Mouse (Mus musculus) intestine, embryonic 15.5 days (tissue): ENCODE results near the gene Hist1h4m. TPM values are rescaled to one million over a fixed set of nuclear protein-coding genes. Genes with fewer than 3 reads are reported as not detected.
A peak's percentile ranks its signal among the peaks of the same experiment; 100 is the strongest.
"Not testable (repeated sequence)": the region's sequence is repeated elsewhere in the genome, so short reads cannot be mapped to it uniquely, and the experiment has no call there.

Source experiments
- ATAC-seq: fragments of 200-750 bp; cut with Nextera tagmentation; 2 replicates; pipeline ENCODE4 v1.8.0; 2017; ENCODE audit warnings: moderate TSS enrichment, moderate library complexity
- H3K27ac ChIP-seq: fragments of 300-500 bp; sonication (generic); 2 replicates; pipeline ENCODE4 v1.5.1; 2015; ENCODE audit warnings: mild to moderate bottlenecking, inconsistent platforms
- H3K27me3 ChIP-seq: fragments of 300-500 bp; sonication (generic); replicated peaks from 2 replicates; pipeline ENCODE4 v1.6.1; 2015; ENCODE audit warnings: inconsistent platforms
- H3K36me3 ChIP-seq: fragments of 300-500 bp; sonication (generic); 2 replicates; pipeline ENCODE4 v1.6.1; 2015; ENCODE audit warnings: inconsistent platforms
- H3K4me1 ChIP-seq: fragments of 300-500 bp; sonication (generic); replicated peaks from 2 replicates; pipeline ENCODE4 v1.6.1; 2015; ENCODE audit warnings: inconsistent platforms
- H3K4me2 ChIP-seq: fragments of 300-500 bp; sonication (generic); replicated peaks from 2 replicates; pipeline ENCODE4 v1.6.1; 2015; ENCODE audit warnings: mild to moderate bottlenecking, inconsistent platforms
- H3K4me3 ChIP-seq: fragments of 300-500 bp; sonication (generic); replicated peaks from 2 replicates; pipeline ENCODE4 v1.5.1; 2015; ENCODE audit warnings: inconsistent platforms
- H3K9ac ChIP-seq: fragments of 300-500 bp; sonication (generic); 2 replicates; pipeline ENCODE4 v1.6.1; 2015; ENCODE audit warnings: inconsistent platforms
- H3K9me3 ChIP-seq: fragments of 300-500 bp; sonication (generic); 2 replicates; pipeline ENCODE4 v1.6.1; 2016; ENCODE audit warnings: inconsistent platforms
- WGBS: fragments of 180-500 bp; shearing (Covaris S2); methylation state at CpG from one replicate; pipeline ENCODE4 v1.1.7; 2015; 5-methylcytosine and 5-hydroxymethylcytosine counted together
- polyA plus RNA-seq: library from polyadenylated mRNA; unstranded; fragments of >200 nt; fragmentation: Nextera tagmentation; extraction: Ambion mirVana; gene quantifications from 2 replicates; pipeline ENCODE4 v1.2.1, GENCODE M21; 2015

Hist1h4m gene
- not detected in 2 replicates for polyA plus RNA-seq

GRCm38 (mm10) chr13:21811539-21811938, at the start of gene Hist1h4m:
Hist1h4m (plus strand) TSS chr13:21811746.
- Histone ChIP-seq H3K4me2 (peak within 1 kb of the TSS; percentile 36), H3K27ac (0 out of 2 replicates have a peak within 1 kb of the TSS, but pooled peaks have one; percentile 22), H3K4me3 (0 out of 2 replicates have a peak within 1 kb of the TSS, but pooled peaks have one; percentile 9)
- H3K4me1 ChIP-seq, H3K36me3 ChIP-seq, H3K9ac ChIP-seq, H3K27me3 ChIP-seq, H3K9me3 ChIP-seq: not testable (repeated sequence)
- ATAC-seq: peak; percentile 67
- no CpG with 5 or more reads among the region's 24 CpGs for WGBS

- ATAC-seq: peak; percentile 87
- peak overlapping the region; percentile 95 for H3K27ac ChIP-seq
- 3% methylated on average over 33 of the region's 33 CpGs for WGBS
- peak overlapping the region; percentile 94 for H3K4me2 ChIP-seq
- no peaks in the 10 kb centered on the region for H3K9me3 ChIP-seq
- H3K36me3 ChIP-seq: no peaks in the 10 kb centered on the region
- H3K9ac ChIP-seq: peak overlapping the region; percentile 83
- H3K4me3 ChIP-seq: peak overlapping the region; percentile 58
- no peaks in the 10 kb centered on the region for H3K27me3 ChIP-seq
- H3K4me1 ChIP-seq: peaks cover 6% of the 10 kb centered on the region
Measured at GRCm38 (mm10) chr13:21778814-21779766, 32.5 kb upstream of the Hist1h4m start.

- peak; percentile 63 for ATAC-seq
- no peaks in the 10 kb centered on the region for H3K27me3 ChIP-seq
- H3K4me2 ChIP-seq: peak within 1 kb of the TSS; percentile 94
- 1% methylated on average over 44 of the region's 44 CpGs for WGBS
- no peaks in the 10 kb centered on the region for H3K9me3 ChIP-seq
- peak within 1 kb of the TSS; percentile 95 for H3K27ac ChIP-seq
- peaks cover 11% of the 10 kb centered on the region for H3K4me1 ChIP-seq
- H3K9ac ChIP-seq: peak within 1 kb of the TSS; percentile 83
- peak within 1 kb of the TSS; percentile 58 for H3K4me3 ChIP-seq
- H3K36me3 ChIP-seq: no peaks in the 10 kb centered on the region
Measured at GRCm38 (mm10) chr13:21779767-21780731, 31.5 kb upstream of the Hist1h4m start, which contains the start of gene Hist1h1b. Hist1h1b (minus strand) TSS chr13:21780625.

GRCm38 (mm10) chr13:21781021-21781555, 30.5 kb upstream of the Hist1h4m start:
- 44% methylated on average over 6 of the region's 6 CpGs for WGBS
- H3K27ac ChIP-seq: peak overlapping the region; percentile 95
- H3K9ac ChIP-seq: peak overlapping the region; percentile 83; the same call in 1 of the 2 replicates

GRCm38 (mm10) chr13:21781639-21782038, 29.9 kb upstream of the Hist1h4m start:
- Histone ChIP-seq H3K9ac (no peak overlapping the region), H3K4me3 (no peak overlapping the region), H3K27ac (no peak overlapping the region), H3K4me1 (peaks cover 19% of the 10 kb centered on the region), H3K4me2 (no peak overlapping the region), H3K27me3 (no peaks in the 10 kb centered on the region), H3K9me3 (no peaks in the 10 kb centered on the region), H3K36me3 (no peaks in the 10 kb centered on the region)
- 90% methylated on average over 1 of the region's 1 CpGs for WGBS
- no peak for ATAC-seq

More at GRCm38 (mm10) chr13:21781021-21781555, 30.5 kb upstream of the Hist1h4m start:
- no peaks in the 10 kb centered on the region for H3K27me3 ChIP-seq
- no peaks in the 10 kb centered on the region for H3K36me3 ChIP-seq
- H3K4me2 ChIP-seq: peak overlapping the region; percentile 94
- H3K4me3 ChIP-seq: no peak overlapping the region
- no peak for ATAC-seq
- no peaks in the 10 kb centered on the region for H3K9me3 ChIP-seq
- H3K4me1 ChIP-seq: peaks cover 18% of the 10 kb centered on the region

GRCm38 (mm10) chr13:21782361-21783254, 28.9 kb upstream of the Hist1h4m start:
- not testable (repeated sequence) for H3K36me3 ChIP-seq, H3K9me3 ChIP-seq, H3K27me3 ChIP-seq, ATAC-seq
- Histone ChIP-seq H3K4me3 (peak overlapping the region; percentile 39), H3K9ac (peak overlapping the region; percentile 47), H3K27ac (peak overlapping the region; percentile 81), H3K4me1 (peaks cover 19% of the 10 kb centered on the region), H3K4me2 (peak overlapping the region; percentile 62)
- WGBS: under 1% methylated on average over 14 of the region's 35 CpGs

GRCm38 (mm10) chr13:21783255-21783617, 28.3 kb upstream of the Hist1h4m start, which contains the start of gene Hist1h3i:
Hist1h3i (minus strand) TSS chr13:21783370.
- H3K9me3 ChIP-seq: no peaks in the 10 kb centered on the region
- H3K4me1 ChIP-seq: peaks cover 19% of the 10 kb centered on the region
- under 1% methylated on average over 18 of the region's 20 CpGs for WGBS
- peak within 1 kb of the TSS; percentile 62 for H3K4me2 ChIP-seq
- peak within 1 kb of the TSS; percentile 47 for H3K9ac ChIP-seq
- no peaks in the 10 kb centered on the region for H3K27me3 ChIP-seq
- H3K27ac ChIP-seq: peak within 1 kb of the TSS; percentile 86
- H3K4me3 ChIP-seq: peak within 1 kb of the TSS; percentile 39
- H3K36me3 ChIP-seq: no peaks in the 10 kb centered on the region
- peak; percentile 63 for ATAC-seq

- no peak for ATAC-seq
- Histone ChIP-seq H3K4me1 (peaks cover 19% of the 10 kb centered on the region), H3K9ac (peak overlapping the region; percentile 37; the same call in 1 of the 2 replicates), H3K36me3 (no peaks in the 10 kb centered on the region), H3K4me2 (peak overlapping the region; percentile 62), H3K27me3 (no peaks in the 10 kb centered on the region), H3K27ac (peak overlapping the region; percentile 86), H3K9me3 (no peaks in the 10 kb centered on the region), H3K4me3 (peak overlapping the region; percentile 39)
- WGBS: 2% methylated on average over 9 of the region's 9 CpGs
Measured at GRCm38 (mm10) chr13:21783734-21784161, 27.8 kb upstream of the Hist1h4m start.

- Histone ChIP-seq H3K27me3 (no peaks in the 10 kb centered on the region), H3K9me3 (no peaks in the 10 kb centered on the region), H3K36me3 (no peaks in the 10 kb centered on the region), H3K27ac (peak overlapping the region; percentile 86), H3K4me1 (peaks cover 19% of the 10 kb centered on the region), H3K4me2 (peak overlapping the region; percentile 62), H3K9ac (peak overlapping the region; percentile 37; the same call in 1 of the 2 replicates), H3K4me3 (peak overlapping the region; percentile 39; the same call in 1 of the 2 replicates)
- ATAC-seq: no peak
- WGBS: 38% methylated on average over 6 of the region's 6 CpGs
Measured at GRCm38 (mm10) chr13:21784311-21784710, 27.2 kb upstream of the Hist1h4m start.

GRCm38 (mm10) chr13:21786189-21786898, 25.2 kb upstream of the Hist1h4m start:
- Histone ChIP-seq H3K4me1 (peaks cover 23% of the 10 kb centered on the region), H3K36me3 (no peaks in the 10 kb centered on the region), H3K4me2 (peak overlapping the region; percentile 60), H3K9ac (peak overlapping the region; percentile 41), H3K9me3 (no peaks in the 10 kb centered on the region), H3K27me3 (no peaks in the 10 kb centered on the region), H3K27ac (peak overlapping the region; percentile 84), H3K4me3 (peak overlapping the region; percentile 34)
- WGBS: 8% methylated on average over 8 of the region's 8 CpGs
- ATAC-seq: no peak
